Mouse (Mus musculus) common myeloid progenitor, adult 5-6 weeks (primary cell): ENCODE data around the gene Snapc3. TPM values are rescaled to one million over a fixed set of nuclear protein-coding genes. Genes with fewer than 3 reads are reported as not detected.

ENCODE experiments used
- ATAC-seq: replicated peaks from 2 replicates; pipeline ENCODE4 v1.8.0; 2016; ENCODE audit warnings: low read depth, mild to moderate bottlenecking, moderate TSS enrichment, inconsistent platforms; ENCODE audit not compliant: poor library complexity, severe bottlenecking
- total RNA-seq: library from RNA; stranded (forward); fragments of 200-1000, 187-1606 nt; gene quantifications from 2 replicates; pipeline ENCODE4 v1.2.3, GENCODE M21; 2017

Snapc3 gene
- total RNA-seq, result 30.0 and 53.6 TPM in 2 replicates

DNA sequence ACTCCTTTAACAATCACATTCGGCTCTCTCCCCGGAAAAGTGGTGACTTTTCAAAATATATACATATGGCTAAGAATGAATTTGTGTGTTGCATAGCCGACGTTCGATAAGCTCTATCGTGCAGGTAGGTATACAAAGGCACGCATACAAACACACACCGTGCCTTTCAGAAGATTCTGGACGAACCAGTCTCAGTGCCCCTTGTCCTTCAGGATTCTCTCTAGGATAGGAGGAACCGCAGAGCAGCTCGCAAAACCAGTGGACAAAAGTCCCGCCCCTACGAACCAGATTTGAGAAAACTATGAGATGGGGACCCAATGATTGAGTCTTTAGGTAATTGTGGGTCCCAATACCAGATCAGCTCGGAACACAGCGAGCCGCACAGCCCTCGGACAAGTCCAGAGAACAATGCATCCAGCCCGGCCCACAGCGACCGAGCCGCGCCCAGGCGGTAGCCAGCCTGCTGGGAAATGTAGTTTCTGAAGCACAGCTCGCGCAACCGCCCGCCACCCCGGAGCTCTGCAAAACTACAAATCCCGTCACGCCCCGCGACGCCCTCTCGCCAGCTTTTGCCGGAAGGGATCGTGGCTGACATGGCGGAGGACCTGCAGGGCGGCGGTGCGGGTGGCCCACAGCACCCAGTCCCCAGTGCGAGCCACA, at the start of gene Snapc3:
Gene Snapc3 (plus strand): TSS at position 565 of the 660 bp plus-strand sequence.
- peak; percentile 99 for ATAC-seq

DNA sequence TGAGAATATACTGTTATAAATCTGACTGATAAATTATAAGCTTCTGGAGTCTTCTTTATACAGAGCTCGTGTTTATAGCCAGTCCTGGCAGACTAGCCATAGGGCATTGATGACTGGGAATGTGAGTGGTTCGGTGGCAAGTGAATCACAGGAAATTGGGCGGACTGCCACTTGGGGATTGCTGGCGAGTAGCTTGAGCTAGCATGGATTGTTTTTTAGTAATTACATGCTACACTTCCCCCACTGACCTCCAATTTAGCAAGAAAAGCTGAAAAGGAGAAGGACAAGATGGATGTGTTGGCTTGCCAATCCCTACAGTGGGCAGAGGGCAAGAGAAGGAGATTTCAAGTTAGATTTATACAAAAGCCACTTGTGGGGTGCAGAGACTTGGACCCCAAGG, 44.1 kb upstream of the Snapc3 start:
- ATAC-seq, result no peak

DNA sequence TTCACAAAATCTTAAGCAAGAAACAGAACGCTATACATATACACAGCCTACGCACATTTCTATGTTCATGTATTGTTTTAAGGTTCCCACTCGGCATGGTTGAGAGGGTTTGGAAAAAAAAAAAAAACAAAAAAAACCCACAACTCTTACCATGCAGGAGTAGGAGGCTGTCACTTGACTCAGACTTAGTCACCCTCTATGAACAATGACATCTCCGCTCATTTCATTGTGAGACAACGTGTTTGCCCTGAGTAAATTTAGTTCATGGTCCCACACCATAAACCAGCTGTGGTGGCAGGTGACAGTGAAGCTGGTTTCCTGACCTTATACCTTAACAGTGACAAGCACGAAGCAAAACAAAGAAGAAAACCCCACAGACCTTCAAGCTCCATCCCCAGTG, 41.9 kb upstream of the Snapc3 start:
- ATAC-seq, result no peak

DNA sequence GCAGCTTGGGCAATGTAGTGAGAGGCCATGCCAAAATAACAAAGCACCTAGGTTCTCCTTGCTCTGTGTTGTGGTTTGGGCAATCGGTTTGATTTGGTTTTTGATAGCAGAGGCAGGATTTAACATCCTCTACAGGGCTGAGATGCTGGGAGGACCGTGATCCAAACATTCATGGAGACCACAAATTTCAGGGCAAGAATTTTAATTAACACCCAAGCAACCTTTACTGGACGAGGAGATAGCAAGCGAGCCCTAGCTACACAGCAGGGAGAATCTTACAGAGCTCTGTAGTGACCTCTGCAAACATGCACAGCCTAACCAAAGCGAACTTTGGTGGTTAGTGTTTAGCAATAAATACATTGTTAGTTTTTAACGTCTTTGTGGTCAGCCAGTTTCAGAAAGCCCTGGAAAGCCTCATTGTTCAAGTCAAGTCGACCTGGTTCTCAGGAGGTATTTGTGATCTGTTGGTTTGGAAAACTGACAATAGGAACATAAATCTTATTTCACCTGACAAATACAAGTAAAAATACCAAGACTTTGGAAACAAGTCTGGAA, 41.0 kb upstream of the Snapc3 start:
- ATAC-seq, result no peak

DNA sequence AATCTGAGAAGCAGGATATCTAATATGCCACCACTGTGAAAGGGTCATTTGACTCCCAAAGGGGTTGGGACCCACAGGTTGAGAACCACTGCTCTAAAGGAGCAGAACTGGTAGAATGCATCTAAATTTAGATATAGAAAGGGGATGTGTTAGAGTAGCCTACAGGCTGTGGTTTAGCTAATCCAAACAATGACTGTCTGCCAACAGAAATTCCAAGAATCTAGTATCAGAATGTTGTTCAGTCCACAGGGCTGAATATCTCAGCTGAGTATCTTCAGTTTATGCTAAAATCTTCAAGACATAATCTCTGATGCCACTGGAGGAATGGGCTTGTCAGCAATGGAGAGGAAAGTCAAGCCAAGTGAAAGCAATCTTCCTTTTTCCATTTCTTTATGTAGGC, 38.5 kb upstream of the Snapc3 start:
- no peak for ATAC-seq

DNA sequence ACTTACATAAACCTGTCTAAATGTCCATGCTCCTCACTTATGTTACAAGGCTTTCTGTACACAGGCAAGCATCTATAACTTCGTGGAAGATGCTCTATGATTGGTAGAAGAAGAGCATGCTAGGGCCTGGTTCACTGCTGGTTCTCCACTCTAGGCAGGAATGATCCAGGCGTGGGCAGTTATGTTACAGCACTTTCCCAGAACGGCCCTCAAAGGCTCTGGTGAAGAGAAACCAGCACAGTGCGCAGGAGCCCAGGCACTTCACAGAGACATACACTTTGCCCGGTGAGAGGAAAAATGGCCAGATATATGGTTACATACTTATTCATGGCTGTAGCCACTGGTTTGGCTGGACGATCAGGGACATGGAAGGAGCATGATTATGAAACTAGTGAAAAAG, 37.8 kb upstream of the Snapc3 start:
- no peak for ATAC-seq

DNA sequence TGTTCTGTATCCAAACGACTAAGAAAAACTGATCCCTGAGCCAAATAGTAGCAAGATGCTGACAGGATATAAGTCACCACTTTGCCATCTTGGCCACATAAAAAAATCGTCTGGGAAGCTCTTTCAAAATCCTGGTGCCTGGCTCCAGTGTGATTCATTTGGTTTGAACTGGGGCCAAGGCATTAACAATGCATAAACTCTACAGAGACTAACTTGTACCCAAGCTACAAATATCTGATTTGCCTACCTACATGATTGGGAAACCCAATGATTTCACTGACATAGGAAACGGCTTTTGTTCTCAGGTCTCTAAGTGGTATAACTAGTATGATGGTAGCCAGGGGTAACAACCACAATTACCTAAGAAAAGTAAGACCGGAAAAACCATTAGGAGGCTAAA, 37.3 kb upstream of the Snapc3 start:
- no peak for ATAC-seq

DNA sequence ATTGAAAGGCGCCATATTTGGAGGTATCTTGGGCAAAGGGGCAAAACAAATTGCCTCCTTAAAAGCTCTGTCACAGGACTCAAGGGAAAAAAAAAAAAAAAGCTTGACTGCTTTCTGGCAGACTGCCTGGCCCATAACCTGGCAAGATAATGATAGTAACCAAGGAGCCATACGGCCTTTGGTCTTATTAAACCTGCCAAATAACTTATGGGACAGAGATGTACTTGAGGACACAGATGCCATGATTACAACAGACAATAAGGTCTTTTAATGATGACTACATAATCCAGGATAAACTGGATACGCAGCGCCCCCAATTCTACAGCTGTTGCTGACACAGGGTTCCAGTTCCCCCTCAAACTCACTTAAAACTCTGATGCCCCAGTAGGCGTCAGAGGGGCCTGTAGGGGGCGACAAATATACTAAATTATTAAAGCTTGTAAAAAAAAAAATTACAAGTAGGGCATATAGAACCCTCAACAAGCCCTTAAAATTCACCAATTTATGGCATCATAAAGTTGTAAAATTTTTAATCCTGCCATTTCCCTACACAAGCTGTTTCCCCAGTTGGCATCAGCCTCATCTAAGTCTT, 33.5 kb upstream of the Snapc3 start:
- peak; percentile 84 for ATAC-seq

DNA sequence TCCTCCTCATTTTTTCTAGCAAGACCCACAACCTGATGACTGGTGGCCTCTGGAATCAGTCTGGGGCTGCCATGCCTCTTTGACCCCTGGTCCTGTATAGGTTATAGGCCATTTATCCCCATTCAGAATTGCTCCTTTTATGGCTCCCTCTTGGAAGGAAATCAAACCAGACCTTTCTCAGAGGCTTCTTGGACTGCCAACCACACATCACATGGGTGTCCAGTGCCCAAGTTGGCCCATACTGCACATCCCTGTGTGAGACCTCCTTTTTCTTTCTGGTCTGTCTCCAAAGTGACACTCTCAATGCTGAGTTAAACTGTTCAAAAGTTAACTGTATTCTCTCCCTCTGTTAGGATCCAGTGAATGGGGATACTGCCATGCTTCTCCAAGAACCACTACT, 32.4 kb upstream of the Snapc3 start:
- ATAC-seq, result no peak

DNA sequence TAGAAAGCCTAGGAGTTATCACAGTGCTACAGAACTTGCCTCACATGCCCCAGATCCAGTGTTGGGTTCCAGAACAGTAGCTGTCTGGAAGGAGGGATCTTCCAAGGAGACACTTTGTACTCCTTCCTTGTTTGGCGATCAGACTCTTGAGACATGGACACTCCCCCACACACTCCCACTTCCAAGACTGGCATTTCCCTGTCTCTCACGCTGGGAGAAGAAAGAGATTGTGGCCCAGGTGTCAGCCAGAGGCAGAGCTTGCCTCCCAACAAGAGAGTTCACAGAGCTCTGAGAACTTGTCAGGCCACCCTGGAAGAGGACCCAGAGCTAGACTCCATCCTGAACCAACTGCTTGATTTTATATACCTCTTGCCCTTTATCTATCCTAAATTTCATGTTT, 27.0 kb upstream of the Snapc3 start:
- no peak for ATAC-seq

DNA sequence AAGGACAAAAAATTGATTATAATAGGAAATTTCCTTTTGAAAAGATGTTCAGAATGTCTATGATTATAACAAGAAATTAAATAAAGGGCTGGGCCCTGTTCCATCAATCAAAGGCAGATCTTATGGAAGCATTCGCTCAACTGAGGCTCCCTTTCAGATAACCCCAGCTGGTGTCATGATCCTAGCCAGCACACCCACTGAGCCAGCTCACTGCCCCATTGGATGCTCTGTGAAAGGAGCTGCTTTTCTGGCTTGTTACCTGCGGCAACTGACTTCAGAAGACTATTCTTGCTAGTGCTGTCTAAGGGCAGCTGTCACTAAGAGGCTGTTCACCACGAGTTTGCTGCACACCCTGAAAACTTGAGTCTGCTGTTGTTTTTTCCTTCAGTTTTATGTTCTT, 25.6 kb upstream of the Snapc3 start:
- ATAC-seq, result no peak

DNA sequence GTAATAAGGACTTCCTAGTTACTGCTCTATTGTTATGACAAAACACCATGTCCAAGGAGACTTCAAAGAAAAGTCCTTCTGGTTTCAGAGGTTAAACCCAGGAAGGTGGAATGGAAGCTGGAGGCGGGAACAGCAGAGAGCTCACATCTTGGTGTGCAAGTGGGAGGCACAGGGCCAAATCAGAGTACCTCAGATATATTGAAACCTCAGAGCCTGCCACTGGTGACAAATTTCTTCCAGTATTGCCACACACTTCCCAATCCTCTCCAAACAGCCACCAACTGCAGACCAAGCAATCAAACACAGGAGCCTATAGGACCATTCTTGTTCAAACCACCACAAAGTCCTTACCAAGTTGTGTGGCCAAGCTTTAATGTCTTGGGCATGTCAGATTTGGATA, 23.8 kb upstream of the Snapc3 start:
- peak; percentile 46; the same call in 1 of the 2 replicates for ATAC-seq

DNA sequence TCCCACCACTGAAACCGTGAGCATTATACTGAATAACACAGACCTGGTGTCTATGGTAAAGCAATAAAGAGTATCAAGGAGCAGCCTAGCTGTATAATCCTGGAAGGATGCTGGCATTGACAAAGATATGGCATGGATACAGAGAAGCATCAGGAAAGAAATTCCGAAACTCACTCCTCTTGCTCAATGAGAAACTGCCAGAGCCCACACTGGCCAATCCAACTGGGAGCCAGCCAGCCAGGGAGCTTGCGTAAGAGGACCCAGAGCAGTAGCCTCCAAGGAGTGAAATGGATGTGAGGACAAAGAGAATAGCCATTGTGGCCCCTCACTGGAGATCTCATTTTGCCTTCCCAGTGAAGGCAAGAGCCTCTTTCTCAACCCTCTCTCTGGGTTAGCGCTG, 21.2 kb upstream of the Snapc3 start:
- no peak for ATAC-seq

DNA sequence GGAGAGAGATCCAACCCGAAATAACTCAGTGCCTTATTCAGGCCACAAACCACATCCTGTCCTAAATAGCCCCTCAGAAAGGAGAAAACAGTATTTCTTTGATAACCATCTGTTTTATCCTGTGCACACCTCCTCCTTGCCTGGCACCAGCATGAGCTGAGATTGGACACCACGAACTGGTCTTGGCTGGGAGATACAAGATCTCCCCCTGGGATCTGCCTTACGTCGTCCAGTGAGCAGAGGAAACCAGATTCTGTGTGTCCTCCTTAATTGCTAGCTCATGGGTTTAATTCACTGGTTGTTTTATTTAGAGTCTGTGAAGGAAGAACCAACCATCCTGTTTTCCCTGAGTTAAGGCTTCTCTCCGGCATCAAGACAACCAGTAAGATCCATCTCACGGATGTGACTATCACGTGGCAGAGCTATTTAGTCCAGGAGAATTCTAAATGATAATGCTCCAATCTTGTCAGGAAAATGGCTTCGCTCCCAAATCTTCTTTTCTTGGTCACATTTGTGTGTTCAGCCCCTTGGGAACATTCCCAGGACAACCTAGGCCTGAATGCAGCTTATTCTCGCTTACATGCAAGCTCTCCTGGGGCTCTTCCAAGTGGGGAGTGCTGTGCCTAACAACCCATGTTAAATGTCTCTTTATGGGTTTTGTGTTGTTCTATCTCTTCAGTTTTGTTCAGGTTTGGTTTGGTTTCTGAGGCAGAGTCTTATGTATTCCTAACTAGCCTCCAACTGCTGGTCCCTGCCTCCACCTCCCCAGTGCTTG, 20.3 kb upstream of the Snapc3 start:
- peak; percentile 37; the same call in 1 of the 2 replicates for ATAC-seq

DNA sequence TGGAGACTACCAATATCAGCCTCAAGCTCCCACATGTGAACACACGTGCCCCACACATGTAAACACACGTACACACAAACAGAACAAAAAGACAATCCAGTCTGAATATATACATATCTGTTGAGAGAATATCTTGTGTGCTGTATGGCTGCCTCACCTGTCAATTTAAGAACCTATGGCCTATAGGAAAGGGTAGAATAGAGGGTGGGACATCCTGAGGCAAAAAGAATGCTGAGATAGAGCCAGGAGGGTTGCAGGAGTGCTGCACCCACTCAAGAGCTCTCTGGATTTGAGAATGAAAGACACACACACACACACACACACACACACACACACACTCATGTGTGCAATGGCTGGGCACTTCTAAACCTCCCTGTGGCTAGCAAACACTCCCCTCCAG, 19.0 kb upstream of the Snapc3 start:
- no peak for ATAC-seq

DNA sequence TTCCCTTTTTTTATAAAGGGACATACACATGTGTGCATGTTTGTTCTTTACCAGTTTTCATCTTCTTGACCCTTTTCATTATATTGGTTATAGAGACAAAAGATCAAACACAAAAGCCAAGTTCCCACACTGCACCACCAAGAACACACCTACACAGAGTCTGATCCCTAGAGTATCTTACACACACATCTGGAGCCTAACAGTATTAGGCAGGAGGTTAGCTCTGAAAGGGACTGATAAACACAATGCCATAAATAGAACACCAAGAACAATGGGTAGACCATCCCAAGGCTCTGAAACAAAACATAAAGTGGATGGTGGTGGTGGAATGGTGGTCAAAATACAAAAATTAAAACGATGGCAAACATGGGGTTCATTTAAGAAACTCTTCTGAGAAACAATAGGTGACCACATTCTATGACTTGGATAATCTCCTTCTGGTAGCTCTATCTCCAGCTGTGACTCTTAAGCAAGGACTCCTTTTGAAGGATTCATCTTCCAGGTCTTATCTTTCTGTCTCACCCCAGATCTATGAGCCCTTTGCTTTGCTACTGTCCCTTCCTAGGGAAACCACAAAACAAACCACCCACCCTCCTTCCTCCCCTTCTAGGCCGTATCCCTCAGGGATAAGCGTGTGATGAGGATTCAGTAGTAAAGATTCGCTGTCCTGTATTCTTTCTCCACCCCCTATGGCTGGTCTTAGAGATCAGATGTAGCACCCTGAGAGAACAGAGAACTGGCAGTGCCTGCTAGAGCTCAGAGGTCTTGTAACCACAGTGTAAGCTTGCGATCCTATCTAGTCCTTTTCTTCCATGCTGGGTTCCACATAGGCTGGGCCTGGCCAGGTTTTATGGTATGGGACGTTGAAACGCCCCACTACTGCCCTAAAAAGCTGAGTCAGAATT, 16.6 kb upstream of the Snapc3 start:
- no peak; the same call in 1 of the 2 replicates for ATAC-seq

DNA sequence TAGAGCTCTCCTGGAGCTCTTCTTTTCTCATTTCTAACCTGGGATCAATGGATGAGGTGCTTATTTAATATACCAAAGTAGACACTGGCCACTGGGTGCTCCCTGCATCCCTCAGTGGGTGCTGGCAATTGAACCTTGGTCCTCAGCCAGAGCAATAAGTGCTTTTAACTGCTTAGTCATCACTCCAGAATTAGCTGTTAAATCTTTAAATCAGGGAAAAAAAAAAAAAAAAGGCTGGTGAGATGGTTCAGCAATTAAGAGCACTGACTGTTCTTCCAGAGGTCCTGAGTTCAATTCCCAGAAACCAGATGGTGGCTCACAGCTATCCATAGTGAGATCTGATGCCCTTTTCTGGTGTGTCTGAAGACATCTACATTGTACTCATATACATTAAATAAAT, 15.8 kb upstream of the Snapc3 start:
- ATAC-seq, result no peak

DNA sequence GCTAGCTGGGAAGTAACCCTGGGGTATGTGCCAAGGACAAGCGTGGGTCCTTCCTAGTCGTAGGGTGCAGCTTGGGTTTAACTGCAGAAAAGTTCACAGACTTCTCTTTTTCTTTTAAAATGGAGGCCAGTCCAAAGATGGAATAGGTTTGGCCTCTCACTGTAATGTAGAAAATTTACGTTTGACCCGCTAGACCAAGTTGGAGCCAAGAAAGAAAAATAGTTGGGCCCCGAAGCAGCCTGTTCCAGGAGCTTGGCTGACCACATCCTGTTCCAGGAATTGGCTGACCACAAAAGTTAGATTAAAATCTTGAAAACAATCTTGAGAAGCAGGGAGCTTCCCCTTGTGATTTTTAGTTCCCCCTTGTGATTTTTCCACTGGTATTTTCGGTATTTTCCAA, 9.8 kb upstream of the Snapc3 start:
- peak; percentile 84 for ATAC-seq

DNA sequence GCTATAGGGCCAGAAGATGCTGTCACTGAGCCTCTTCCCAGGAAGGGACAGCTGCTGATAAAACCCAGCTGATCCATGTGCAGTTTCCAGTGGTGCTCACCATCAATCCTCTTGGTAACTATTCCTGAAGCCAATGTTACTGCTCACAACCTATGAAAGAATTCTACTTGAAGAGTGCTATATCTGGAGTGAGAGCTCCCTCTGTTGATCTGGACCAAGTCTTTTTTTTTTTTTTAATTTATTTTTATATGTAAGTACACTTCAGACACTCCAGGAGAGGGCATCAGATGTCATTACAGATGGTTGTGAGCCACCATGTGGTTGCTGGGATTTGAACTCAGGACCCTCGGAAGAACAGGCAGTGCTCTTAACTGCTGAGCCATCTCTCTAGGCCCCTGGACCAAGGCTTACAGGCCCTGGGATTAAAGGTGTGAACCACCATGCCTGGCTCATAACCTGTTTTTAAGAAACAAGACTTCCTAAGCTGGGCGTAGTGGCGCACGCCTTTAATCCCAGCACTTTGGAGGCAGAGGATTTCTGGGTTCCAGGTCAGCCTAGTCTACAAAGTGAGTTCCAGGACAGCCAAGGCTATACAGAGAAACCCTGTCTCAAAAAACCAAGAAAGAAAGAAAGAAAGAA, 7.5 kb upstream of the Snapc3 start:
- ATAC-seq, result no peak

DNA sequence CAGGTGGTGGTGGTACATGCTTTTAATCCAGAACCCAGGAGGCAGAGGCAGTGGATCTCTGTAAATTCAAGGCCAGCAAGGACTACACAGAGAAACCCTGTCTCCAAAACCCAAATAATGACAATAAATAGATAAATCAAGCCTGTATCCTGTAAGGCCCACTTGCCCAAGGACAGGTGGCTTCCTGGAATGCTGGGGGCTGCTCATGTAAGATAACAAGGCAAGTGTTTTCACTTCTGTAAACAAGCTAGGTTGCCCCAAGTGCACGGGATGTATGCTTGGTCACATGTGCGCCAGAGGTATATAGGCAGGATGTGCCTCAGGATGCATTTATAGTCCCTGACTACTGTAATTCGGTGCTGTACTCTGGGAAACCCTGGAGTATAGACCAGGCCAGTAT, 5.5 kb upstream of the Snapc3 start:
- no peak for ATAC-seq
